Mouse (Mus musculus) 416B (cell line): ENCODE data around the gene Pnrc1.

Experiments used
- DNase-seq: peaks from one replicate; pipeline ENCODE4 v3.0.0; 2011; ENCODE audit warnings: low read depth

Pnrc1 gene

GRCm38 (mm10) chr4:33270386-33271314 lies 19.3 kb downstream of the Pnrc1 start:
- DNase-seq: no peak

DNA sequence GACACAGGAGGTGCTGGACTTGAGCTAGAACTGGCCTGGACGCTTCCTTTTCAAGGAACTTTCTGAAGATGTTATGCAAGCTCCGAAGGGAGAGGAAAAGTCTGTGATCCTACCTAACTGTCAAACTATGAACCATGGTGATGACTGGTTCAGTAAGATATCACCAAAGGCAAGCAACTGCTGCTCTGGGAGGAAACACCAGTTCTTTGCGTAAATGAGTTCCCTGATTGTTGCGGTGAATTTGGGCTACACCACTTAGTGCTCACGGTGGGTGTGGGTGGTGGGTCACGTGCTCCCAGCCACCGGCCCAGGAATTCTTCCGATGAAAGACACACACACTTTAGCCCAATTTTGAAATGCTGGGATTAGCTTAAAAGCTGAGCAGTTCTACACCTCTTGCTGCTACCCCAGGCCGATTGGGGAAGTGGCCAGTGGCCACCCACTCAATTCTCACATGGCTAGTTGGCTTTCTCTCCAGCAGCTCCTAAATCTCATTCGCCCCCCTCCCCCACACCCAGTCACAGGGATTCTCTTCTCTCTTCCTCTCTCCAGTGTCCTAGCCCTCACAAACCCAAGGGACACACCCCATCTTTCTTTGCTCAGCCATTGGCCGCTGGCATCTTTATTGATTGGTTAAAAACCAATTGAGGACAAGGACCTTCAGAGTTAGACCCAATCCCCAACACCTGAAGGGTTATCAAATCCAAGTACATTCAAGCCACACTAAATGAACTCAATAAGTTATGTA lies 24.8 kb downstream of the Pnrc1 start:
- no peak for DNase-seq

DNA sequence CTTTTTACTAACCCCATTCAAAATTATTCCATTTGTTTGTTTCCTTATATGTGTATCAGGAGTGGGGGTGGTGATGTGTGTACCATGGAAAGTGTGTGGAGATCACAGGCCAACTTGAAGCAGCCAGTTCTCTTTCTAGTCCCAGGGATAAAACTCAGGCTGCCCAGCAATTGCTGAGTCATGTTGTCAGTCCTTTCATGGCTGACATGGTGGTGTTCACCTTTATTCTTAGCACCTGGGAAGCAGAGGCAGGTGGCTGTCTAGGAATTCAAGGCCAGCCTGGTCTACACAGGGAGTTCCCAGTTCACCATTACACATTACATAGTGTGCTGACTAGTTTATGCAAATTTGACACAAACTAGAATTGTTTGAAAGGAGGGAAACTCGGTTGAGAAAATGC lies 27.1 kb downstream of the Pnrc1 start:
- no peak for DNase-seq

GRCm38 (mm10) chr4:33261311-33261753 lies 28.6 kb downstream of the Pnrc1 start:
- peak; percentile 97 for DNase-seq

GRCm38 (mm10) chr4:33260311-33260710 lies 29.7 kb downstream of the Pnrc1 start:
- peak; percentile 41 for DNase-seq

DNA sequence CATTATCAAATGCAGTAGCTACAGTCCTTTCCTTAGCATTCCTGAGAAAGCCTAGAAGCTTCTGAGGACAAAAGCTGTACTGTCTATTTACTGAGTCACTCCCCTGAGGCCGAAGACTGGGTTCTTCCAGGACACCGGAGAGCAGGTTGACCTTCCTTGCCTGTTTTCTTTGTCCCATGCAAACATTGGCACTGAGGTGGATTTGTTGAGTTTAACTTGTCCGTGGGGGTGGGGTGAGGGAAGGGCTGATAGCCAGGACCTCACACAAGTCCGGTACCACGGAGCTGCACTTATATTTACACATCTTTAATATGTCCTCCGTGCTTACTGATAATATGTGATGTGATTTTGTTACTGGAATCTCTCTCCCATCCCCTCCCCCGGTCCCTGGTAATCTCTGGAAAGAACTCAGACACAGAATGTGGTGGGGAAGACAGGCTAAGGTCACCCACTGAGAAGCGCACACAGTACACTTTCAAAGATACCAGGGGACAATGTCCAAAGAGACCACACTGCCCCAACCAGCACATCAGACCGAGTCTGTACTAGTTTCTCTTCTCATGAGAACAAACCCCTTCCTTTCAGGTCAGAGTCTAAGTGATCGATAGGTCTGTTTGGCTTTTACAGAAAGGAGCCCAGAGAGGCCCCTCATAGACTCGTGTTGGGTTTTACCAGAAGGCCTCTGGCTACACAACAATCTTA lies 32.5 kb downstream of the Pnrc1 start:
- DNase-seq: no peak

DNA sequence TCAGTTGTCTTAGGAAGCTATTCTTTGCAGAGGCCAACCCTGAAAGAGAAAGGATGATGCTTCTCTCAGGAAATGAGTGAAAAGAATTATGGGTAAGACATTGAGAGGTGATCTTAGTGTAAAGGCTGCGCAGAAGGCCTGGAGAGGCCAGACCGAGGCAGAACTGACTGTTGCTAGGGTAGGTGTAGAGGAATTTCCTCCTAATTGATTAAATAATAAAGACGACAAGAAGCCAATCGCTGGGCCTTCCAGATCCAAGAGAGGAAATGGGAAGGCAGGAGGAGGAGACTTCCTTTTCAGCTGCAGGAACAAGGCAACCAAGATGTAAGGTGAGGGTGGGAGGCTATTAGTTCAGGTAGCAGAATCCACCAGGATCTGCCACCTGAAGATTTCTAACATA lies 35.3 kb downstream of the Pnrc1 start:
- no peak for DNase-seq

DNA sequence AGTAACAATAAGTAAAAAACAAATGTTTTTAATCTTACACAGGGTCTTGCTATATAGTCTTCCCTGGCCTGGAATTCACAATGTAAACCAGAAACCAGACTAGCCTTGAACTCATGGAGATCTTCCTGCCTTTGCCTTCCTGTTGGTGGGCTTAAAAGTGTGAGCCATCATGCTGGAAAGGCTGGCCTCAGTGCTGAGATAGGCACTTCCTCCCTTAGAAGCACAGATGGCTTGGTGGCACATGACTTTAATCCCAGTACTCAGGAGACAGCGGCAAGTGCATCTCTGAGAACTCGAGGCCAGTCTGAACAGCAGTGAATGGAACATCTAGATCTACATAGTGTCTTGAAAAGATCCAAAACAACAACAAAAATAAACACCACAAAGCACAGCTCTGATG lies 39.1 kb downstream of the Pnrc1 start:
- DNase-seq: no peak

DNA sequence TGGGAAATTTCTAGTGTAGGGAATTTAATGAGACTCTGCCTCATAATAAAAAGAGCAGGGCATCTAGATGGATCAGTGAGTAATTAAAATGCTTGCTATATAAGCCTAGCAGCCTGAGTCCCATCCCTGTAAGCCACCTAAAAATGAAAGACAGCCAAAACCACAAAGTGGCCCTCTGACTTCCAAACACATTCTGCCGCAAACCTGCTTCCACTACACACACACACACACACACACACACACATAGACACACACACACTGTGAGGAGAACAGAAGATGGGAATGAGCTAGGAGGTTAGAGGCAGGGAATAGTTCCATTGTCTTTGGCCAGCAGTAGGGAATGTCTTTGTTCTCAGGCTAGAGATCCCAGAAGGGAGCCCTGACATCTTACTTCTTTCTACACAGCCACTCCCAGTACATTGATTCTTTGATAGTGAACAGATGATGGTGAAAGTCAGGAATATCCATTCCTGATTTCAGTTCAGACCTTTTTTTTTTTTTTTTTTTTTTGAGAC lies 40.2 kb downstream of the Pnrc1 start:
- peak; percentile 59 for DNase-seq

DNA sequence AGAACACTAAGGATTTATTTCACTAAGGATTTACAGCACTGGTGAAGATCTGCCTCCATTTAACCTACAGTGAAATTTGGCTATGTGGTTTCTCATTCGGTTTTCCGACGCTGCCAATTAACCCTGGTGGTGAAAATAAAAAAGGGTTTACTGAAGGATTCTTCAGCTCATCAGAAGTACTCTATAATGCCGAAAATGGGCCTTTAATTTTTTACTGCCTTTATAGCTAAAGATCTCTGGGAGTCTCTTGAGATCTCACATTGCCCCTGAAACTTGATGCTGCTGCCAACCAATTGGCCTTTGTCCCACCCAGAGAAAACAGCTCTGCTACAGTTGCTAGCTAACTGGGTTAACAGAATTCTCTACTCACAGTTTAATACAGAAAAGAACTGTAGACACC lies 41.0 kb downstream of the Pnrc1 start:
- no peak for DNase-seq

DNA sequence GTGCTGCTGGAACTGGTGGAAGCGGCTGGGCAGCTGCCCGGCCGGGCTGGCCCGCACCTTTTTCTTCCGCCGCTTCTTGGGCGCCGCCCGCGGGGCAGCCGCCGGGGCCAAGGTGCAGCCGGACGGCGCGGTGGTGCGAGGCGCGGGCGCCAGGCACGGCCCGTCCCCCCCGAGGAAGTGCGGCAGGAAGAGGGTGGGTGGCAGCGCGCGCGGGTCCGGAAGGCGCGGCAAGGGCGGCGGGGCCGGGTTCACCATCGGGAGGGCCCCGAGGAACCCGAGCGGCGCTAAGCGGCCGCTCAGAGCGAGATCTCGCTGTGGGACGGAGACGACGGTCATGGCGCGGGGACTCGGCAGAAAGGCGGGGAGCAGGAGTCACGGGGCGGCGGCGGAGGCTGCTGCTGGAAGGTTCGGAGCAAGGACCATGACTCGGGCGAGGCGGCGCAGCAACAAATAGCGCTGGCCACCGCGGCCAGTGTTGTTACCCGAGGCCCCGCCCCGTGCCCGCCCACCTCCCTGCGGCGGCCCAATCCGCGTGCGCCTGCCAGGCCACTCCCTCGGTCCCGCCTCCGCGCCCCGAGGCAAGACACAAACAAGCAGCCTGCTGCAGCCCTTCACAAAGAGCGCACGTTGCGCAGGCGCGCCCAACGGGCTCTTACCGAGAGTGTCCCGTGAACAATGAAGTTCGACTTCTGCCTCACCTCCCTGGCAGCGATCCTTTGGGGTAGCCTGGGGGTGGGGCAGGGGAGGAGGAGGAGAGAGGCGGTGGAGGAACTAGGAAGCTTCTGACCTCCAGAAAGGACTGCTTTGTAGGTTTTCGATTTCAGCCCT lies 41.7 kb downstream of the Pnrc1 start:
- peak; percentile 99 for DNase-seq

DNA sequence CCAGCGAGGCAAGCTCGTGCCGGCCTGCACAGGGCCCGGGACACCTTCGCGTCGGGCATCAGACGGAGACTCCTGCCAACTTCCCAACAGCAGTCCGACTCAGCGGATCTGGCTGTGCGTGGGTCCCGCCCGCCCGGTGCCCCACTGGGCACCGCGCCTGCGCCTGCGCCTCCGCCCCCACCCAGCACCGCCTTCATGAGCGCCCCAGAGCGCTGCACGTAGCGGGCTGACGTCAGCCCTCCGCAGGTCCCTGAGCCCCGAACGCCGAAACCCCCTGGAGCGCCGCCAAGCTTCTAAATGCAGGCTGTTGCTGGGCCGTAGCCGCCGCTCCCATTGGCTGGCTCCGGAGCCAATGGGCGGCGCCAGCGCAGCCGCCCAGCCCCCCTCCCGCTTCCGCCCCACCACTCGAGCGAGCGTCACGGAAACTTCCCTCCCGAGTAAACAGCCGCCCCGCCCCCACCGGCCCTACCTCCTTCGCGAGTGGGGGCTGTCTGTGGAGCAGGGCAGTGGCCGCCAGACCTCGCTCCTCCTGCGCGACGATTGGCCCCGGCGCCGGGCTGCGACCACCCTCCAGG lies 42.4 kb downstream of the Pnrc1 start:
- peak; percentile 99 for DNase-seq

- DNase-seq: no peak
These were observed 44.0 kb downstream of the Pnrc1 start for GRCm38 (mm10) chr4:33245853-33246395.

DNA sequence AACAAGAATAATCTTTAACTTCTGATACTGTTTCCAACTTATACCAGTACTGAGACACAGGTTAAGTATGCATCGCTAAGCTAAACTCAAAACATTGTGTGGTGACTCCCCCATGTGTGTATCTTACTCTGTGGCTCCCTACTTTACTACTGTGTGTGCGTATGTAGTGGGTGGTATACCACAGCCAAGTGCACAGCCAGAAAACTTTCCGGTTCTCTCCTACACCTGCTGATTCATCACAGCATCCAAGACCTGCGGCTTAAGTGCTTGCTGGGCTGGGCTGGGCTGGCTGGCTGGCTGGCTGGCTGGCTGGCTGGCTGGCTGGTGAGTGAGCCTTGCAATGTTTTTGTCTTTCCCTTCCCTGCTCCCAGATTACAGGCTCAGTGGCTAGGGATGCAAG lies 46.0 kb downstream of the Pnrc1 start:
- DNase-seq: peak; percentile 56

DNA sequence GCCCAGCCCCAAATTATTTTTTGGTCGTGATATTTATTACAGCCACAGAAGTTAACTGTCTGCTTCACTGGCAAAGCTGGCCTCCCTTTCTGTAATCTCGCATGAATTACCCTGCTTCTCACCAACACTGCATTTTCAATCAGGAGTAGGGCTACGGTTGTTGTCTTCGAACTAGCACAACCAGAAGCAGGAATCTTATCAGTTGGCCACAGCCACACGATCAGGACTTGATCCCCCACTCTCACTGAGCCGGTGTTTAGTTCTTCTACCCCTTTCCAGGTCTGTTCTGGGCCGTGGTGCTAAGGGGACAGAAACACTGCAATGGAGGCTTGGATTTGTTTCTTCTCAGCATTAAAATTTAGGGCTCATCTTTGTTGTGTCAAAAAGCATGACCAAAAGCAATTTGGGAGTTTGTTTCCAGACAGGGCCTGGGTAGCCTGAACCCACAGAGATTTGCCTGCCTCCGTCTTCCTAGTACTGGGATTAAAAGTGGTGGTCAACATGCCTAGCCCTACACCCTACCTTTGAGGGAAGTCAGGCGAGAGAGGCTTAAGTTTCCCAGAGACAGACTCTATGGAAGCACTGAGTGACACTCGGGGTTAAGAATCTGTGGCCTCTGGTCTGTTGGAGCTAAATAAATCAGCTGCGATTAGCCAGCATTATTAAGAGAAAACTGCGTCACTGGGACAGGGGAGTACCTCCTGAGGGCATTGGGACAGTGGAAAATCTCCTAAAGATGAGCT lies 46.8 kb downstream of the Pnrc1 start:
- DNase-seq: no peak

DNA sequence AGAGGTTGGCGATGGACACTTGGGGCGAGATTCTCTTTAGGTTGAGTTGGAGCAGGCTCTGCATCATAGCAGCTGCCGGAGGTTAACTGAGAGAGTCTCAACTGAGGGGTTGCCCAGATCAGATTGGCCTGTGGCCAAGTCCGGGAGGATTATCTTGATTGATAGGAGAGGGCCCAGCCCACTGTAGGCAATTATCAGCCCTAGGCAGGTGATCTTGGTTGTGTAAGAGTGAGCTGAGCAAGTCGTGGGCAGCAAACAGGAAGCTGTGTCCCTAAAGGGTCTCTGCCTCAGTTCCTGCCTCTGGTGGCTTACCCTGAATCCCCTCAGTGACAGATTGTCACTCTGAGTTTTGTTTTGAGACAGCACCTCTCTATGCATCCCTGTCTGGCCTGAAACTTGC lies 47.4 kb downstream of the Pnrc1 start:
- DNase-seq: peak; percentile 82

GRCm38 (mm10) chr4:33230881-33231280 lies 59.1 kb downstream of the Pnrc1 start:
- DNase-seq: no peak

DNA sequence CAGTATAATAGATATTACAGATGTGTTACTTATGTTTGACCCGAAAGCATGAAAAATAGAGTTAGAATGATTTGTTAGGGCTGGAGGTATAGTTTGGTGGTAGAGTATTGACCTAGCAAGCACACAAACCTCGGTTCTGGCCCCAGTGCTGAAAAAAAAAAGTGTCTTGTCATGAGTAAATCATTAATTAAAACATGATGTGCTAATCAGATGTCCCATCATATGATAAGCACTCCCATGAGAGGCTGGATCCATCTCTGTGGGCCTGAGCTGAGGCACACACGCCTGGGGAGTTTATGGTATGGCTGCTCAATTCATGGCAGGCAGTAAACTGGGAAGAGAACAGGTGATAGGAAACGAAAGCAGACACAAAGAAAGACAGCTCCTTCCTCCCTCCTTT lies 60.3 kb downstream of the Pnrc1 start:
- no peak for DNase-seq

GRCm38 (mm10) chr4:33227164-33227563 lies 62.8 kb downstream of the Pnrc1 start:
- peak; percentile 67 for DNase-seq
